Mouse (Mus musculus): ENCODE results near the gene Tmed1.
"Not testable (repeated sequence)": the region's sequence is repeated elsewhere in the genome, so short reads cannot be mapped to it uniquely, and the experiment has no call there.

Tmed1 gene

DNA sequence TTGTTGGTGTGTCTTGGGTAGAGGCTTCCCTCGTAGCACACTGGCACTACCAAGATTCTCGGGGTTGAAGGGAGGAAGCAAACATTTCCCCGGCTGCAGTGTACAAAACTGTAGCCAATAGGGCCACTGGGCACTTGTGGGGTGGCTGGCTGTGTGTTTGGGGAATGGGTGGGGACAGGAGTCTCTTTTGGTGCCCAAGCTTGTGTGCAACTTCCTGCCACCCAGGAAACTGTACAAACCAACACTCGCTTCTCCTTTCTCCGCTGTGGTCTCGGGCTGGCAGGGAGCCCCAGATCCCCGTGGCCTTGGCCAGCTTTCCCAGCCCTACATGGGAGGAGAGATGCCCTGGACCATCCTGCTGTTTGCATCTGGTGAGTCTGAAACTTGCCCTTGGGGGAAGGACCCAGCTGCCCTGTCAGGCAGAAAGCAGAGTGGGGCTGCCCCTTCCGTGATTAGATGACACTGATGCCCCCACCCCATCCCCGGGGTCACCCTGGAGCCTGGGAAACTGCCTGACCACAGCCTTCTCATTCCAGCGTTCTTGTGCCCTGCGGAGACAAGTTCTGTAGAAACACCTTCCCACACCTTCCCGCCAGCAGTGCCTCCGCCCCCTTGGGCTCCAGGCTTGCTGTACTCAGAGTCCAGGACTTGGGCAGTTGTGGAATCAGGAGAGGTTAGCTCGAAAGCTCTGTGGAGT, 16.0 kb upstream of the Tmed1 start, which contains the start of gene AB124611:
AB124611 (plus strand) TSS at position 240 of the 697 bp plus-strand sequence.
- no peak for DNase-seq (ENCODE audit: low read depth, low spot score)

DNA sequence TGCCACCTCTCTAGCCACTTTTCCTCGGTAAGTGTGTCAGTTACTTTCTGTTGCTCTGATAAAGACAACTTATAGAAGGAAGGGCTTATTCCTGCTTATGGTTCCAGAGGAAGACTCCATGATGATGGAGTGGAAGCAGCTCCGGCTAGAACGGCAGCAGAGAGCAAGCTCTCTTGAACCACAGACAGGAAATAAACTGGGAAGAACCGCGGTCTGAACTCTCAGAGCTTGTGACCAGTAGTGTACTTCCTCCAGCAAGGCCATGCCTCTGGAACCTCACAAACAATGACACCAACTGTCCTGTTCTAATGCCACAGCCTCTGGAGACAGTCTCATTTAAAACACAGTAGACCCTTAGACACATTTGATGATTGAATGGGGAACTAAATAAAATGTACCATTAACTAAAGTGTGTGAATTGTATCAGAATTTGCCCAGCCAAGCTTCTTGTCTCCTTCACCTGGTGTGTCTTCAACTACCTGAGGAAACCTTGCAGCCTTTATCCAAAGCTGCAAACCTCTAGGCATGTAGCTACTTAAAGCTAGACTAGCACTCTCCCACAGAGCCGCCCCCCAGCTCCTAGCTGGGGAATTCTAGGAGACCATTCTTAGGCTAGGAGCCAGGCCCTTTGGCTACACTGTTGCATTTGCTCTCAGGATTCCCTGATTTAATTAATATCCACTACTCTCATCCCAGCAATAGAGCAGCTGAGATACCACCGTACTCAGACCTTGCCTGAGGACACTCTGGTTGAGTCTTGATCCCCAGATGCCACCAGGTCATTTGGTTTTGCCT, 15.3 kb upstream of the Tmed1 start:
- DNase-seq (ENCODE audit: low read depth, low spot score), result no peak

DNA sequence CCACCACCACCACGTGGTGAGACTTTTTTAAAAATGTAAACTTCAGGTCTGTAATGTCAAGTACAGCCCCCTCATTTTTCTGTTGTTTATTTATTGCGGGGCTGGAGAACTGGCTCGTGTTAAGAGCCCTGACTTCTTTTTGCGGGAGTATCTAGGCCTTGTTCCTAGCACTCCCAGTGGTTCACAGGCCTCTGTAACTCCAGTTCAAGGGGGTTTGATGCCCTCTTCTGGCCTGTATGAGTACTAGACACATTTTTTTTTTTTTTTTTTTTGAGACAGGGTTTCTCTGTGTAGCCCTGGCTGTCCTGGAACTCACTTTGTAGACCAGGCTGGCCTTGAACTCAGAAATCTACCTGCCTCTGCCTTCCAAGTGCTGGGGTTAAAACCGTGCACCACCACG, 8.6 kb upstream of the Tmed1 start:
- not testable (repeated sequence) for DNase-seq (ENCODE audit: low read depth, low spot score)

DNA sequence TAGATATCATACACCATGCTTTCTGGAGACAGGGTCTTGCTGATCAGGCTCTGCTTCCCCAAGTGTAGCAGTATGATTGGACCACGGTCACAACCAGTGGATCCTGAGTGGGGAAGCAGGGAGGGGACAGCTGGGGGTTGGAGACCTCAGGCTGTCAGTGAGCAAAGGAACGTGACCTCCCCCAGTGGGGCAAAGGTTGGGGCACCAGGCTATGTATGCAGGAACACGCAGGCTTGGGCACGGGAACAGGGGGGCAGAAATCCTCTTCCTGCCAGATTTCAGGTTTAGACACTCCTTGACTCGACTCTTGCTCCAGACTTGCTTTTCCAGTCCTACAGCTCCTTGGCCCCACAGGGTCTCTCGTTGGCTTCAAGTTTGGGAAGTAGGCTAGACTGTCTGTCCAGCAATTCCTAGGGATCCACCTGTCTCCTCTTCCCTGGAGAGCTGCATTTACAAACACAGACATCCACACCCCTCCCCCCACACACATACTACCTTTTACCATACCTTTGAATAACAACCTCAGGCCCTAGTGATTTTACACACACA, 8.0 kb upstream of the Tmed1 start:
- no peak for DNase-seq (ENCODE audit: low read depth, low spot score)

DNA sequence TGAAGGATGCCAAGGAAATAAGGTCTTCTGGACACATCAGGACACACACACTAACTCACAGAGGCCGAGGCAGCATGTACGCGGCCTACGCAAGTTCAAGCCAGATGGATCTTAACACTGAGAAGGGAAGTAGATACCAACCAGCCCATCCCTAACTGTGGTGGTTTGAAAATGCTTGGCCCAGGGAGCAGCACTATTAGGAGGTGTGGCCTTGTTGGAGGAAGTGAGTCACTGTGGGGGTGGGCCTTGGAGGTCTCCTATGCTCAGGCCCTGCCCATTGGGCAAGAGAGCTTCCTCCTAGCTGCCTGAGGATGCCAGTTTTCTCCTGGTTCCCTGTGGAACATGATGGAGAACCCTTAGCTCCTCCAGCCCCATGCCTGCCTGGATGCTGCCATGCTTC, 3.4 kb upstream of the Tmed1 start:
- DNase-seq (ENCODE audit: low read depth, low spot score), result no peak

DNA sequence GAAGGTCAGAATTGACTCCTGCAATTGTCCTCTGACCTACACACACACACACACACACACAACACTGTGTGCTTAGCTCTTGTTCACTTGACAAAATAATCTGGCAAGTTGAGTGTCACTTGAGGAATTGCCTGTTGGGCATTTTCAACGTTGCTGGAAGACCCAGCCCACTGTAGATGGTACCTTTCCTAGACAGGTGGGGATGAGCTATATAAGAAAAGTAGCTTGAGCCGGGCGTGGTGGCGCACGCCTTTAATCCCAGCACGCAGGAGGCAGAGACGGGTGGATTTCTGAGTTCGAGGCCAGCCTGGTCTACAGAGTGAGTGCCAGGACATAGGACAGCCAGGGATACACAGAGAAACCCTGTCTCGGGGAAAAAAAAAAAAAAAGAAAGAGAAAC, 1.0 kb upstream of the Tmed1 start:
- no peak for DNase-seq (ENCODE audit: low read depth, low spot score)

DNA sequence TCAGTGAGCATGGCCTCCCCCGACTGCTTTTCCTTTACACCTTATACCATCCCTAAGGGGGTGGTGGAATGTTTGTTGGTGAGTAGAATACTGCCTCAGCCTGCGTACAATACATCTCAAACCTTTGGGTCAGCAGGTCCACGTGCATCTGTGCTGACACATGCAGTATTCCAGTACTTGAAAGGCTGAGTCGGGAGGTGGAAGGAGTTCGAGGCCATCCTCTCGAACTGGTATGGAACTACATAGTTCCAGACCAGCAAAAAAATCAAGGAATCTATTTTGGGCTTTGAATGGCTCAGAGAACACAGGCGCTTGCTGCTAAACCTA, 600 bp upstream of the Tmed1 start:
- no peak for DNase-seq (ENCODE audit: low read depth, low spot score)

DNA sequence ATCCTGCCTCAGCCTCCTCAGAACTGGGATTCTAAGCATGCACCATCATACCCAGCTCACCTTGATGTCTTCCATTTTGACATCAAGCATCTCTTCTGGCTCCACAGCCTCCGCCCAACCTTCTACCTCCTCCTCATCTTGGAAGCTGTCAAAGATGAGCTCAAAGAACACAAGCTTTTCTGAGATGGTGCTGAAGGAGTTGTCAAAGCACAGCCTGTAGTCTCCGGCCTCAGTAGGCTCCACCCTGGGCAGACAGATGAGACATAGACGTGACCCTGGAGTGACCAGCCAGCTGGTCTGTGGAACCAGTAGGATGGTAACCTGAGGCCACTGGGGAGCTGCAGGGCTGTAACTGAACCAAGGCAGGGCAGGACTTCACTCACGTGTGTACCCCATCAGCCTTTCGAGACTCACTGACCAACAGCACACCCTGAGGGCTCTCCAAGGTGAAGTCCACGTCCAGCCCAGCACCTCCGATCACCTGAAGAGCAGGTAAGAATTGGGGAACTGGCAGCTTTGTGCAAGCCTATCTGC, 1.1 kb downstream of the Tmed1 start:
- DNase-seq (ENCODE audit: low read depth, low spot score), result no peak

DNA sequence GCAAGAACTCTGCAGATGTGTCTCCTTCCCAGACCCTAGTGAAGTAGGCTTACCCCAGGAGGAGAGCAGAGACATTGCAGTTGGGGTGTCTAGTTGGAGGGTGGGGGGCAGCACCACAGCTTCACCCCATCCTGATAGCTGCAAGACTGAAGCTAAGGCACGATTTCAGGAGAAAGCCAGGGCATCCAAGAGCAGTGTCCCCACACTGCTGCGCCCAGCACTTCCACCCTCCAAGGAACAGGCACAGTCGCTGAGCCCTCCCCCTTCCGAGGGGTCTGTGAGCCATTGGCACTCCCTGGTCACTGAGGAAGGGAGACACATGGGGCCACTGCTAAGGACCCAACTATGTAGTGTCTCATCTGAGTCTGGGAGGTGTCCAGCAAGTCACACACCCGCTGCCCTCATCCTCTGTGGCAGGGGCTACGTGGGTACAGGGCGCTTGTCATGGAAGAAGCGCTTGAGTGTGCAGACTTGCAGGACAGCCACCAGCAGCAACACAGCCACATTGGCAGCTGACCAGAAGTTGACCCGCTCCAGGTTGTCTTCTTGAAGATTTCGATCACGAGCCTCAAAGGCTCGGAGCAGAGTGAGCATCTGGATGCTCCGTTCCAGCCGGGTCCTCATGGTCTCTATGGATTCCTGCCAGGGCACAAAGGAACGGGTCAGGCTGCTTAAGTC, 2.2 kb downstream of the Tmed1 start:
- no peak for DNase-seq (ENCODE audit: low read depth, low spot score)

DNA sequence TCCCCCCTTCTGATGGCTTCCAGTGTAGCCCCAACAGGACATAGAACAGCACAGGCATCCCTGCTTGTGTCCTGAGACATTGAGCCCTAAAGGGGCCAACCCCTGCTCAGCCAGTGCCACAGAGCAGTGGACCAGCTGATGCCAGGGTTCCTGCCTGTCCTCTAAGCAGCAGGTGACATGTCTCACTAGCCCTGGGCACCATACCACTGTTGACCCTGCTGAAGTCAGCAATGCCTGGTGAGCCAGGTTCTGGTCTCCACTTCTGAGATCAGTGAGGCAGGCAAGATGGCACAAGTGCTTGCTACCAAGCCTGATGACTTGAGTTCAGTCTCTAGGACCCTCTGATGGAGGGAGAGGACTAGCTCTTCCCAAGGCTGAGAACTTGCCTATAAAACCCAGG, 4.3 kb downstream of the Tmed1 start:
- no peak for DNase-seq (ENCODE audit: low read depth, low spot score)

DNA sequence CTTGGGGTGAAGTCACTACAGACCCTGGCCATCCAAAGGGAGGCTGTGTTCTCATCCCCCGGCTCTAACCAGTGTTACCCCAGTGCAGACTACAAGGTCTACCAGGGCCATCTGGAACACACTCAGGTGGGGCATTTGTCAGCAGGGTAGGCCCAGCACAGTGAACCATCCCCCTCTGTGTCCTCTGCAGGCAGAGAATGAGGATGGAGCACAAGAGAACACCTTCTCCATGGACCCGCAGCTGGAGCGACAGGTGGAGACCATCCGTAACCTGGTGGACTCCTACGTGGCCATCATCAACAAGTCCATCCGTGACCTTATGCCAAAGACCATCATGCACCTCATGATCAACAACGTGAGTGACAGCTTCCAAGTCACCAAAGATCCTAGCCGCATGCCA, 6.7 kb downstream of the Tmed1 start:
- DNase-seq (ENCODE audit: low read depth, low spot score), result no peak

DNA sequence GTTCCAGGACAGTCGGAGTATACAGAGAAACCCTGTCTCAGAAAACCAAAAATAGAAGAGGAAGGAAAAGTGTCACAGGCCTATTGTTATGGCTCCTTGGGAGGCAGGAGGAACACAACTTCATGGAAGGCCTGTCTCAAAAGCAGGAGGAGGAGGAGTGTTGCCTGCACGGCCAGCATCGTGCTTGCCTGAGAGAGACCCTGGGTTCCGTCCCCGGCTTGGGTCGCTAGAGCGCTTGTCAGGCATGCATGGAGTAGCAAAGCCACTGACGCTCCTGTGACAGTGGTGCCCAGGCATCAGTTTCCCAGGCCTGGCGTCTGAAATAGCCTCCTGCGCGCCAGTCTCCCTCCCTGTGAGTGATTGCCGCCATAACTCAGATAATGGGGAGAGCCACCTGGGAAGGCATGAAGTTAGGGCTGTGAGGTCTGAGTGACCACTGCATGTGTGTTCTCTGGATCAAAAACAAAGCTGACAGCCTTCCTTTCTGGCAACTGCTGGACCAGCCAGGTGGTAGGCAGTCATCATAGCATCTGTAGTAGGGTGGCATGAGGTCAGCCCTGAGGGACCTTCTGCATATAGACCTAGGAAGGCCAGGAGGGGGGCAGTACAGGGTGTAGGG, 11.7 kb downstream of the Tmed1 start:
- no peak for DNase-seq (ENCODE audit: low read depth, low spot score)

DNA sequence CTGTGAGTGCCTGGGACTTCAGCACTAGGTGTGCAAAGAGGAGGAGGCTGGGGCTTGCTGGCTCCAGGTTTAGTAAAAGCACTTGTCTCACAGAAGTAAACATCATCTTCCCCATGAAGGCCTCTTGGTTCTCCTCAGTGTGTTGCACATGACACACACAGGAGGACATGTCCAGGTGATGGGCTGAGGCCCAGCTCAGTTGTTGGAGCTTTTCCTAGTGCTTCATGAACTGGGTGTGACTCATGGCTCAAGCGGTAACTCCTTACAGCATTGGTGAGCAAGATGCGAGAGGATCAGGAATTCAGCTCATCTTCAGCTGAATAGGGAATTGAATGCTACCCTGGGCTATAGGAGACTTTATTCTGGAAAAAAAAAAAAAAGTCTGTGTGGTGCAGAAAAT, 12.4 kb downstream of the Tmed1 start:
- no peak for DNase-seq (ENCODE audit: low read depth, low spot score)

DNA sequence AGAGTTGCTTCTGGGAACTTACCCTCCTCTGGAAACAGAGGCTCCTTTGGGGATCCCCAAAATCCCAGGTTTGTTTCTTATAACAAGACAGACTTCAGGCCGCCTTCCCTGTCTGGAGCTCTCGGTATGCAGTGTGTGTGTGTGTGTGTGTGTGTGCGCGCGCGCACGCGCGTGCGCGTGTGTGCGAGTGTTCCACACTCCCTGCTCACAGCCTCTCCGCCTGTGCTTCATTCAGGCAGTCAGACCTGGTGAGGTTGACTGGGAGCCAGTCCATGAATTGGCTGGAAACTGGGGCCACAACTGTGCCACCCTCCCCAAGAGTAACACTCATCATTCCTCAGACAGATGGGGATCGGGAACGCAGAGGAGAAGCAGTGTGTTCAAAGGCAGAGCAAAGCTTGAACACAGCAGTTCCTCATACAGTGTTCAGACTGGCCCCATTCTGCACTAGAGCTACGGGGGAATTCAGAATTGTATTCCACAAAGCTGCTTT, 13.0 kb downstream of the Tmed1 start:
- DNase-seq (ENCODE audit: low read depth, low spot score), result no peak

DNA sequence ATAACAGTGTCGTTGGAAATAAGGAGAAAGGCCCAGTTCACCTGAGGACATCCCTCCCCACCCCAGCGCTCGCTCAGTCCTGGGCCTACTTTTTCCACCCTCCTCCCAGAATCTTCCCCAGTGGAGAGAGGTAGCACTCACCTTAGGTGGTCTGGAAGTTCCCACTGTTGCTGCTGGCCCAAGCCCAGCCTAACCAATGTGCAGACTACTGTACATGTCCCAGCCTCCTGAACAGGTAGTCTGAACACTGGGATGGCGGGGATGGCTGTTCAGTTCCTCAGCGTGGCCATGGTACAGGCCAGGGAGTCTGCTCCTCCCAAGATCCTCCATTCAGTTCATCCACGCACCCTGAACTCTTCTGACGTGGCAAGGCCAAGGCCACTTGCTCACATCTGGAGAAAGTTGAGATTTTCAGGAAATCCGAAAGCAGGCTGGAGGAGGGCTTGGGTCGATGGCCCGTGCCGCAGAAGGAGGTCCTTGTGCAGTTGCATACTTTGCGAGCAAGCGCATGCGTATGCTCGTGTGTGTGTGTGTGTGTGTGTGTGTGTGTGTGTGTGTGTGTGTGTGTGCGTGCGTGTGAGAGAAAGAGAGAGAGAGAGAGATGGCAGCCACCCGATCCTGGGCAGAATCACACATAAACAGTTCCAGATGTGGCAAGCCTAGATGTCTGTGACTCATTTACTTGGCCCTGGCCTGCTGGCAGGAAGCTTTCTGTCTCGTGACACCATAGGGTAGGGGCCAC, 13.6 kb downstream of the Tmed1 start:
- DNase-seq (ENCODE audit: low read depth, low spot score), result peak; percentile 76

DNA sequence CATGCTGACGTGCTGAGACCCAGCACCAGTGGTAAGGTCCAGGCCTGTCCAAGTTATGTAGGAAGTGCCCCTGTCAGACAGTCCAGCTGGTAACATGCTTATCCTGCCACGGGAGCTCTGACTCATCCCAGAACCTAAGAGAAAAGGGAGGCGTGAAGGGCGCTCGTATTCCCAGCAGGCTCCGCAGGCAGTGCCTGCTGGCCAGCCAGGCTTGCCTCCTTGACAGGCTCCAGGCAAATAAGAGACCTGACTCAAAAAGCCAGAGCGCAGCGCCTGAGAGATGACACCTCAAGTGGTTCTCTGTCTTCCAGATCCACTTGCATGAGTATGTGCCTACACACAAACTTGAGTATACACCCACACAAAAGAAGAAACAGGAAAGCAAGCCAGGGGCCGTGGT, 15.3 kb downstream of the Tmed1 start:
- no peak for DNase-seq (ENCODE audit: low read depth, low spot score)

DNA sequence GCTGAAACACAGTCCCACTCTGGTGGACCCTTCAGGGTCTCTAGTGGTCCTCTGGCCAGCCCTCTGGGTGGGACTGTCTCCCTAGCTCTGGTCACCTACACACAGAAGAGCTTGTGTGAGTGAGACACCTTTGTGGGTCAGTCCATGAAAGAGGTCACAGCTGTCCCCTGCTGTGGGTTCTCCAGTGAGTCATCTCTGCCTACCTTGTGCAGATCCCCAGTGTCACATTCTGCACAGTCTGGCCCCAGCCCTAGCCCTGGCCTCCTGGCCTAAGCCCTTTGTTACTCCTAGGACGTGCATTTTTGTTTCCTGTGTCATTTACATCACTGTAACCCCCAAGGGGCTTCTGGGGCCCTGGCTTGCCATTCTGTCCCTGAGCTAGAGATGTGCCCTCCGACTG, 16.1 kb downstream of the Tmed1 start:
- no peak for DNase-seq (ENCODE audit: low read depth, low spot score)

DNA sequence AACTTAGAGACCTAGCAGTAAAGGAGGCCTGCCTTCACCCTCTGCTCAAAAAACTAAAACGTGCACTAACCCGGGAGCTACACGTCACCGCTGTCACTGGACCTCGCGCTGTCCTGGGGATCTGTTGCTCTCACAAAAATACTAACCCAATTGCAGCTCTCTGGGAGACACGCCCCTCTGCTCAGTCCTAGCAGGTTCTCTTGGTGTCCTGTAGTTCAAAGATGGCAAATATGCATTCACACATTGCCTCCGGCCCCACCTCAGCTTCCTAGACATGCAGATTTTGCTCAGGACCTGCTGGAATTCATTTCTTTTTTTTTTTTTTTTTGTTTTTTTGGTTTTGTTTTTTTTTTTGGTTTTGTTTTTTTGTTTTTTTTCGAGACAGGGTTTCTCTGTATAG, 19.4 kb downstream of the Tmed1 start:
- no peak for DNase-seq (ENCODE audit: low read depth, low spot score)

DNA sequence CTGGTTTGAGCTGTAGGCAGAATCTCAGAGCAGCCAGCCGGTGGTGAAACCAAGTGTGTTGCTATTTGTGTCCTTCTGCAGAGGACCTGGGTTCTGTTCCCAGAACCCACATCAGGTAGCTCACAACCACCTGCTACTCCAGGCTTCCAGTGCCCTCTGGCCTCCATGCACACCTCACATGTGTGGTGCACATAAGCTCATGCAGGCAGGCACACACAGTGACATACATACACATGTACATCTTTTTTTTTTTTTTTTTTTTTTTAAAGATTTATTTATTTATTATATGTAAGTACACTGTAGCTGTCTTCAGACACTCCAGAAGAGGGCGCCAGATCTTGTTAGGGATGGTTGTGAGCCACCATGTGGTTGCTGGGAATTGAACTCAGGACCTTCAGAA, 21.8 kb downstream of the Tmed1 start:
- DNase-seq (ENCODE audit: low read depth, low spot score), result not testable (repeated sequence)

DNA sequence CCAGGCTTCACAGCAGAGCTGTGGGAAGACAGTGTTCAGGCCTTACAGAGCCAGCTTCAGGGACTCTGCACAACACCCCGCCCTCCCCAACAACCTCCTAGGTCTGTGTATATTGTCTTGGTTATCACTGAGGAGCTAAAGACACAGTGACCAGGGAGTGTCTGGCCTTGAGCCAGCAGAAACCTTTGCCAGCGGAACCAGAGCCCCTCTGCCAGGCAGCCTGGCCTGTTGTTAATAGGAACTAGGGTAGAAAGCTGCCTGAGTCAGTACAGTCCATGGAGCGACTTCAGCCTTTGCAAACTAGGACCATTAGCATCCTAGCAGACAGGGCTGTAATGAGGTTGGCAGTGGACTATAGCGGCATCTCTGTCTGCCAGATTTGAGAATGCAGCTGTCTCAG, 26.0 kb downstream of the Tmed1 start:
- DNase-seq (ENCODE audit: low read depth, low spot score), result no peak

DNA sequence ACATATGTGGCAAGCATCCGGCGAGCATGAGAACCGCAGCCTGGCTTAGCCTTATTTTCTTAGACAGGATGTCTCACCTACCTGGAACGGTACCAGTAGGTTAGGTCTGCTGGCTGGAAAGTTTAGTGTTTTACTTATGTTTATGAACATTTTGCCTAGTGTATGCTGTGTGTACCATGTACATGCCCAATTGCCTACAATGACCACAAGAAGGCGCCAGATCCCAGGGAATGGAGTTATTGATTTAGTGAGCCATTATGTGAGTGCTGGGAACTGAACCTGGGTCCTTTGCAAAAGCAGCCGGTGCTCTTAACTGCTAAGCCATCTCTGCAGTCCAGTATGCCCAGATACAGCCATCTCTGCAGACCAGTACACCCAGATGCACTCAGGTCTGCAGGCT, 32.3 kb downstream of the Tmed1 start:
- DNase-seq (ENCODE audit: low read depth, low spot score), result no peak

Data from mesoderm, embryonic 11.5 days (tissue).